8 mouse cellular contexts compared by ENCODE assay signal in genomic region chr8:83389316-83390005, GRCm38 (mm10). TPM values are rescaled to one million over a fixed set of nuclear protein-coding genes. Genes with fewer than 3 reads are reported as not detected.
A peak's percentile ranks its signal among the peaks of the same experiment; 100 is the strongest.
DNase-seq lines count a peak whose midpoint lies in the region; ATAC-seq lines count a peak whose summit lies in the region.

Gene Clgn (plus strand): TSS chr8:83389867.

- peak within 1 kb of the TSS; percentile 71 for H3K4me2 ChIP-seq in forebrain, embryonic 15.5 days (replicated peaks)

- peak; percentile 61 for DNase-seq in CD4-positive, CD25-positive, alpha-beta regulatory T cell, adult 2 months (ENCODE audit: low read depth, low spot score)
- peak; percentile 83 to 91 for DNase-seq in cerebellum, adult 18-20 months
- peak; percentile 39 for DNase-seq in hindlimb bud, embryonic 11.5 days (ENCODE audit: extremely low spot score, low read depth, low spot score)
- DNase-seq in left cerebral cortex, adult 9 months (ENCODE audit: low spot score in 2 of 2) = peak; percentile 14 to 65
- DNase-seq in right cerebral cortex, postnatal 4 days = peak; percentile 75

- H3K4me3 ChIP-seq in forebrain, embryonic 15.5 days = peak within 1 kb of the TSS; percentile 65

- H3K27me3 ChIP-seq in forebrain, embryonic 15.5 days = no peaks in the 10 kb centered on the region; the same call in 1 of the 2 replicates

- no peak for ATAC-seq in CD4-positive, CD25-positive, alpha-beta regulatory T cell, adult 4 months
- peak; percentile 98 for ATAC-seq in forebrain, embryonic 15.5 days (replicated peaks)
- ATAC-seq in megakaryocyte-erythroid progenitor cell, adult 5-6 weeks (replicated peaks; ENCODE audit: low FRiP score, low TSS enrichment, poor library complexity, severe bottlenecking) = peak; percentile 88

- no peak within 1 kb of the TSS for H3K27ac ChIP-seq in forebrain, embryonic 15.5 days (replicated peaks)

- peaks cover 4% of the 10 kb centered on the region; the same call in 1 of the 2 replicates for H3K4me1 ChIP-seq in forebrain, embryonic 15.5 days

- H3K36me3 ChIP-seq in forebrain, embryonic 15.5 days = no peaks in the 10 kb centered on the region

- H3K9me3 ChIP-seq in forebrain, embryonic 15.5 days = no peaks in the 10 kb centered on the region

- 4% methylated on average over 41 of the region's 41 CpGs for WGBS in forebrain, embryonic 15.5 days

- H3K9ac ChIP-seq in forebrain, embryonic 15.5 days (replicated peaks) = peak within 1 kb of the TSS; percentile 80

RNA-seq across cellular contexts. Expression of gene Clgn, which starts in this region (rescaled TPM):
- polyA plus RNA-seq in CD4-positive, CD25-positive, alpha-beta regulatory T cell, adult 4 months (2017; shearing (Covaris generic)) = not detected
- 6.2 and 6.3 TPM in 2 replicates for polyA plus RNA-seq in forebrain, embryonic 15.5 days (2015; fragmentation: Nextera tagmentation; extraction: Ambion mirVana)
- total RNA-seq in megakaryocyte-erythroid progenitor cell, adult 5-6 weeks (2014; fragmentation: Nextera tagmentation) = 1.1 and 1.2 TPM in 2 replicates
- 0.19 and 0.95 TPM in 2 replicates for total RNA-seq in megakaryocyte-erythroid progenitor cell, adult 5-6 weeks (2017)
